In genomic region chr2:142303912-142304182, GRCm38 (mm10) we compare ENCODE assay signal across 19 mouse cellular contexts.
DNase-seq lines count a peak whose midpoint lies in the region; ATAC-seq and TF ChIP-seq lines count a peak whose summit lies in the region.
"Had no signal": no experiment of that assay in that cellular context is flagged by ENCODE, and none has a peak within 500 bp of the region (broad histone marks: within the 10 kb centered on the region; RNA-seq: fewer than 3 reads in every experiment).

No protein-coding gene starts in this region.

- TF ChIP-seq CTCF in thymus, adult 2 months (IDR thresholded peaks at IDR 0.05; ENCODE audit: borderline replicate concordance, control insufficient read depth, extremely low read depth, insufficient read depth, low read length, poor library complexity): no peak

- TF ChIP-seq POLR2A in thymus, adult 2 months (IDR thresholded peaks at IDR 0.05; ENCODE audit: control insufficient read depth, extremely low read depth, insufficient read depth, low read length, poor library complexity): no peak

- DNase-seq in hindbrain, embryonic 14.5 days (ENCODE audit: low spot score): no peak
- DNase-seq in retina, postnatal 1 day: peak; percentile 36
- DNase-seq in cerebellum, postnatal 36 days: no peak
- DNase-seq in thymus, adult 2 months: no peak
- DNase-seq in lung, postnatal 14 days: no peak
- DNase-seq: adrenal gland, postnatal 14 days; cerebellum, adult 9-10 months; heart, postnatal 36 days; lung, adult 18-20 months; thymus, postnatal 25 days had no signal

- H3K27ac ChIP-seq in neural tube, embryonic 12.5 days: no peak overlapping the region
- H3K27ac ChIP-seq in neural tube, embryonic 15.5 days (replicated peaks): no peak overlapping the region
- no peak overlapping the region for H3K27ac ChIP-seq in embryonic facial prominence, embryonic 12.5 days
- H3K27ac ChIP-seq in hindbrain, embryonic 14.5 days: no peak overlapping the region
- H3K27ac ChIP-seq in thymus, adult 2 months (ENCODE audit: control insufficient read depth, insufficient read depth, low read length): no peak overlapping the region
- H3K27ac ChIP-seq: kidney, postnatal 0 days; limb, embryonic 15.5 days; stomach, embryonic 15.5 days had no signal

- peaks cover 8% of the 10 kb centered on the region for H3K4me1 ChIP-seq in neural tube, embryonic 12.5 days
- H3K4me1 ChIP-seq in neural tube, embryonic 15.5 days: no peaks in the 10 kb centered on the region
- no peaks in the 10 kb centered on the region for H3K4me1 ChIP-seq in embryonic facial prominence, embryonic 12.5 days
- no peaks in the 10 kb centered on the region for H3K4me1 ChIP-seq in hindbrain, embryonic 14.5 days (replicated peaks; ENCODE audit: control insufficient read depth, insufficient read depth, low read length)
- no peaks in the 10 kb centered on the region for H3K4me1 ChIP-seq in thymus, adult 2 months (replicated peaks; ENCODE audit: control insufficient read depth, insufficient read depth, low read length)
- H3K4me1 ChIP-seq: heart, embryonic 12.5 days; limb, embryonic 15.5 days; stomach, embryonic 15.5 days had no signal

- H3K36me3 ChIP-seq in neural tube, embryonic 12.5 days: no peaks in the 10 kb centered on the region
- H3K36me3 ChIP-seq in neural tube, embryonic 15.5 days: no peaks in the 10 kb centered on the region
- no peaks in the 10 kb centered on the region for H3K36me3 ChIP-seq in embryonic facial prominence, embryonic 12.5 days
- H3K36me3 ChIP-seq in hindbrain, embryonic 14.5 days (replicated peaks; ENCODE audit: control insufficient read depth, insufficient read depth): no peaks in the 10 kb centered on the region
- no peaks in the 10 kb centered on the region for H3K36me3 ChIP-seq in thymus, adult 2 months (ENCODE audit: control insufficient read depth, insufficient read depth, low read length)
- H3K36me3 ChIP-seq: G1E; heart, embryonic 12.5 days; limb, embryonic 15.5 days; stomach, embryonic 15.5 days had no signal

- no peaks in the 10 kb centered on the region for H3K27me3 ChIP-seq in neural tube, embryonic 12.5 days (replicated peaks)
- no peaks in the 10 kb centered on the region for H3K27me3 ChIP-seq in neural tube, embryonic 15.5 days (replicated peaks)
- no peaks in the 10 kb centered on the region for H3K27me3 ChIP-seq in embryonic facial prominence, embryonic 12.5 days
- H3K27me3 ChIP-seq in hindbrain, embryonic 14.5 days (ENCODE audit: control insufficient read depth, insufficient read depth, low read length): no peaks in the 10 kb centered on the region
- no peaks in the 10 kb centered on the region for H3K27me3 ChIP-seq in thymus, adult 2 months (ENCODE audit: control insufficient read depth, insufficient read depth, low read length)
- H3K27me3 ChIP-seq: heart, embryonic 12.5 days; limb, embryonic 15.5 days; stomach, embryonic 15.5 days had no signal

- H3K4me2 ChIP-seq in neural tube, embryonic 12.5 days (replicated peaks): no peak overlapping the region
- H3K4me2 ChIP-seq in neural tube, embryonic 15.5 days: no peak overlapping the region
- H3K4me2 ChIP-seq in embryonic facial prominence, embryonic 12.5 days (replicated peaks): no peak overlapping the region
- H3K4me2 ChIP-seq in hindbrain, embryonic 14.5 days (replicated peaks): no peak overlapping the region
- H3K4me2 ChIP-seq: heart, embryonic 12.5 days; limb, embryonic 15.5 days; stomach, embryonic 15.5 days had no signal

- no peak overlapping the region for H3K4me3 ChIP-seq in neural tube, embryonic 12.5 days
- H3K4me3 ChIP-seq in neural tube, embryonic 15.5 days (replicated peaks): no peak overlapping the region
- H3K4me3 ChIP-seq in embryonic facial prominence, embryonic 12.5 days: no peak overlapping the region
- no peak overlapping the region for H3K4me3 ChIP-seq in hindbrain, embryonic 14.5 days (replicated peaks; ENCODE audit: low read length)
- no peak overlapping the region for H3K4me3 ChIP-seq in thymus, adult 2 months (ENCODE audit: control insufficient read depth, insufficient read depth, low read length)
- H3K4me3 ChIP-seq: heart, embryonic 12.5 days; limb, embryonic 15.5 days; stomach, embryonic 15.5 days had no signal

- peak; percentile 72; the same call in 1 of the 2 replicates for ATAC-seq in neural tube, embryonic 12.5 days (ENCODE audit: low FRiP score, low read depth)
- no peak for ATAC-seq in neural tube, embryonic 15.5 days (ENCODE audit: low FRiP score)
- ATAC-seq in embryonic facial prominence, embryonic 12.5 days (ENCODE audit: insufficient number of reproducible peaks, insufficient read depth, low FRiP score, low TSS enrichment): peak; percentile 77; the same call in 1 of the 2 replicates
- peak; percentile 43; the same call in 1 of the 2 replicates for ATAC-seq in hindbrain, embryonic 14.5 days (ENCODE audit: low FRiP score)
- ATAC-seq: intestine, embryonic 16.5 days had no signal

- H3K9me3 ChIP-seq in neural tube, embryonic 12.5 days: peaks cover 3% of the 10 kb centered on the region; the same call in 1 of the 2 replicates
- H3K9me3 ChIP-seq in neural tube, embryonic 15.5 days (replicated peaks): no peaks in the 10 kb centered on the region
- no peaks in the 10 kb centered on the region for H3K9me3 ChIP-seq in embryonic facial prominence, embryonic 12.5 days
- no peaks in the 10 kb centered on the region for H3K9me3 ChIP-seq in hindbrain, embryonic 14.5 days (ENCODE audit: control insufficient read depth, low read length)
- H3K9me3 ChIP-seq: heart, embryonic 12.5 days; limb, embryonic 15.5 days; stomach, embryonic 15.5 days had no signal

- no peak overlapping the region for H3K9ac ChIP-seq in neural tube, embryonic 12.5 days
- no peak overlapping the region for H3K9ac ChIP-seq in neural tube, embryonic 15.5 days (replicated peaks)
- no peak overlapping the region for H3K9ac ChIP-seq in embryonic facial prominence, embryonic 12.5 days
- no peak overlapping the region for H3K9ac ChIP-seq in hindbrain, embryonic 14.5 days
- H3K9ac ChIP-seq: heart, embryonic 12.5 days; limb, embryonic 15.5 days; stomach, embryonic 15.5 days had no signal

- WGBS in neural tube, embryonic 12.5 days: 72% methylated on average over 2 of the region's 2 CpGs
- WGBS in neural tube, embryonic 15.5 days: 49% methylated on average over 2 of the region's 2 CpGs
- 71% methylated on average over 2 of the region's 2 CpGs for WGBS in embryonic facial prominence, embryonic 12.5 days
- 46% methylated on average over 2 of the region's 2 CpGs for WGBS in hindbrain, embryonic 14.5 days
- 69% methylated on average over 2 of the region's 2 CpGs for WGBS in thymus, adult 2 months
